Mouse (Mus musculus) neutrophil, adult 65 days (primary cell): ENCODE measurements around the gene Chia1. TPM values are rescaled to one million over a fixed set of nuclear protein-coding genes. Genes with fewer than 3 reads are reported as not detected.

Source experiments
- total RNA-seq: library from RNA; stranded (reverse); gene quantifications from 2 replicates; pipeline ENCODE4 v1.2.4, GENCODE M21; 2023

Chia1 gene
- total RNA-seq: not detected in 2 replicates

DNA sequence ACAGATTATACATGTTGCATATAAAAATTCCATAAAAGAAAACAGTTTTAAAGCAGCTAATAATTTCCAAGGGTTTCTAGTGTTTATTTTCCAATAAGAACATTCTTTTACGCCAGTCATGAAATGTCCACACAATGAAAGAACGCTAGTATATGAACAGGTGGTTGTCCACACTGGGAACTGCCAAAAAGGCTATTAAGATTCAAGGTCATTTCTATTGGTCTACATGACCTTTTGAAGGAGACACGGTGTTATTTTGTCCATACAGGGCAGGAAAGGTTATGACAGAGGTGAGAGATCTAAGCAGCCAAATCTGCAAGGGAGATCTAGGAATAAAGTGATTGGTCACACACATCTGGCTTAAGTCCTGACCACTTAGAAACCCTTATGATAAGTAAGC is at the start of gene Chia1:
Chia1 (plus strand) TSS at position 301 of the 400 bp plus-strand sequence.

DNA sequence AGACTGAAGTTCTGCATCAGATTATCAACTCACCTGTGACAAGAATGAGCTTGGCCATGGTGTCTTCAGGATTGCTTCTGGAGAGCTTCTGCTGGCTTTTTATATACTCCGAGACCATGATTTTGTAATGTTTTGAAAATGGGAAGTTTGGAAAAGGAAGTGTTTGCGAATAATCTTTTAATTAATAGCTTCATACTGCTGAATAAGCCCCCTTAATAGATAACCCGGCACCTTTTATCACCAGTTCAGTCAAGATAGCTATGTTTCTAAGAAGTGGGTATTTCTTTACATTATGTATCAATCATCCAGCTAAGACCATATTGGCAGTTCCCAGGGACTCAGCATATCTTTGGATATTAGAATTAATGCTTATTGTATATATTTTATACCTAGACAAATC is 54.4 kb downstream of the Chia1 start, which contains the start of gene Chil3:
Chil3 (minus strand) TSS at position 101 of the 400 bp plus-strand sequence.

Other genes starting within 250 kb of the Chia1 start
- 1.7 and 2.8 TPM in 2 replicates for gene Adora3, start 242.4 kb upstream of the Chia1 start, total RNA-seq
- gene Tmigd3, start 242.3 kb upstream of the Chia1 start, total RNA-seq: 0.57 and 0.82 TPM in 2 replicates
- gene I830077J02Rik, start 180.6 kb upstream of the Chia1 start, total RNA-seq: 66.2 and 82.4 TPM in 2 replicates
- gene Wdr77, start 153.9 kb upstream of the Chia1 start, total RNA-seq: 31.5 and 34.4 TPM in 2 replicates
- 129 and 139 TPM in 2 replicates for gene Atp5f1, start 153.1 kb upstream of the Chia1 start, total RNA-seq
- 4.4 and 5.9 TPM in 2 replicates for gene Ovgp1, start 139.5 kb upstream of the Chia1 start, total RNA-seq
- not detected in 2 replicates for gene Pifo, start 98.6 kb upstream of the Chia1 start, total RNA-seq
- 16.0 and 21.9 TPM in 2 replicates for gene Chil5, start 80.4 kb upstream of the Chia1 start, total RNA-seq
- gene Chil3, start 54.3 kb downstream of the Chia1 start, total RNA-seq: 3,123 and 3,530 TPM in 2 replicates
- 1.6 and 2.1 TPM in 2 replicates for gene Chil4, start 106.3 kb downstream of the Chia1 start, total RNA-seq